Mouse (Mus musculus): ENCODE data around the gene Gje1. TPM values are rescaled to one million over a fixed set of nuclear protein-coding genes. Genes with fewer than 3 reads are reported as not detected.

Gje1 gene
- polyA plus RNA-seq (2015; fragmentation: Nextera tagmentation; extraction: Ambion mirVana): not detected in 2 replicates

- no peaks in the 10 kb centered on the region for H3K27me3 ChIP-seq (ENCODE audit: insufficient read depth, low read length)
Observed at GRCm38 (mm10) chr10:14718114-14718513, at the start of gene Gje1. Gje1 (minus strand) TSS chr10:14718214.

GRCm38 (mm10) chr10:14760618-14761017 lies 42.6 kb upstream of the Gje1 start:
- Histone ChIP-seq H3K36me3 (replicated peaks; ENCODE audit: insufficient read depth, low read length) (no peaks in the 10 kb centered on the region), H3K27me3 (ENCODE audit: insufficient read depth, low read length) (0 out of 2 replicates have a peak, but pooled peaks cover 4% of the 10 kb centered on the region), H3K4me2 (ENCODE audit: low read depth, low read length) (no peak overlapping the region), H3K9me3 (ENCODE audit: low read length) (no peaks in the 10 kb centered on the region), H3K4me1 (ENCODE audit: insufficient read depth) (no peaks in the 10 kb centered on the region), H3K4me3 (ENCODE audit: low read depth, low read length) (no peak overlapping the region), H3K9ac (replicated peaks) (no peak overlapping the region), H3K27ac (ENCODE audit: low read depth) (no peak overlapping the region)
- no peak for TF ChIP-seq CTCF (IDR thresholded peaks at IDR 0.05; ENCODE audit: low read depth)
- no peak for TF ChIP-seq EP300 (IDR thresholded peaks at IDR 0.05; ENCODE audit: low read depth)
- 24% methylated on average over 8 of the region's 8 CpGs for WGBS (ENCODE audit: insufficient replicate concordance)
- ATAC-seq (no peak), DNase-seq (no peak)

More at GRCm38 (mm10) chr10:14718114-14718513, at the start of gene Gje1:
- Histone ChIP-seq H3K36me3 (replicated peaks; ENCODE audit: insufficient read depth, low read length) (no peaks in the 10 kb centered on the region), H3K4me1 (ENCODE audit: insufficient read depth) (no peaks in the 10 kb centered on the region), H3K4me2 (ENCODE audit: low read depth, low read length) (no peak within 1 kb of the TSS), H3K9ac (replicated peaks) (no peak within 1 kb of the TSS), H3K9me3 (ENCODE audit: low read length) (no peaks in the 10 kb centered on the region), H3K4me3 (ENCODE audit: low read depth, low read length) (no peak within 1 kb of the TSS), H3K27ac (ENCODE audit: low read depth) (no peak within 1 kb of the TSS)
- 49% methylated on average over 3 of the region's 3 CpGs for WGBS (ENCODE audit: insufficient replicate concordance)
- DNase-seq: no peak
- TF ChIP-seq EP300 (IDR thresholded peaks at IDR 0.05; ENCODE audit: low read depth): no peak
- TF ChIP-seq CTCF (IDR thresholded peaks at IDR 0.05; ENCODE audit: low read depth): no peak
- no peak for ATAC-seq

GRCm38 (mm10) chr10:14759665-14760558 lies 41.9 kb upstream of the Gje1 start:
- no peaks in the 10 kb centered on the region for H3K4me1 ChIP-seq (ENCODE audit: insufficient read depth)
- 0 out of 2 replicates have a peak overlapping the region, but pooled peaks have one; percentile 22 for H3K4me2 ChIP-seq (ENCODE audit: low read depth, low read length)
- 4% methylated on average over 35 of the region's 35 CpGs for WGBS (ENCODE audit: insufficient replicate concordance)
- no peak overlapping the region for H3K4me3 ChIP-seq (ENCODE audit: low read depth, low read length)
- no peak overlapping the region for H3K27ac ChIP-seq (ENCODE audit: low read depth)
- no peak for DNase-seq
- TF ChIP-seq CTCF (IDR thresholded peaks at IDR 0.05; ENCODE audit: low read depth): no peak
- TF ChIP-seq EP300 (IDR thresholded peaks at IDR 0.05; ENCODE audit: low read depth): no peak
- no peaks in the 10 kb centered on the region for H3K9me3 ChIP-seq (ENCODE audit: low read length)
- ATAC-seq: no peak
- H3K9ac ChIP-seq (replicated peaks): no peak overlapping the region
- 0 out of 2 replicates have a peak, but pooled peaks cover 4% of the 10 kb centered on the region for H3K27me3 ChIP-seq (ENCODE audit: insufficient read depth, low read length)
- H3K36me3 ChIP-seq (replicated peaks; ENCODE audit: insufficient read depth, low read length): no peaks in the 10 kb centered on the region

GRCm38 (mm10) chr10:14734285-14734684 lies 16.3 kb upstream of the Gje1 start:
- H3K4me2 ChIP-seq (ENCODE audit: low read depth, low read length): no peak overlapping the region
- H3K27ac ChIP-seq (ENCODE audit: low read depth): no peak overlapping the region
- no peak overlapping the region for H3K9ac ChIP-seq (replicated peaks)
- WGBS (ENCODE audit: insufficient replicate concordance): 6% methylated on average over 2 of the region's 2 CpGs
- H3K4me3 ChIP-seq (ENCODE audit: low read depth, low read length): no peak overlapping the region
- no peaks in the 10 kb centered on the region for H3K4me1 ChIP-seq (ENCODE audit: insufficient read depth)
- TF ChIP-seq EP300 (IDR thresholded peaks at IDR 0.05; ENCODE audit: low read depth) (no peak), CTCF (IDR thresholded peaks at IDR 0.05; ENCODE audit: low read depth) (peak; percentile 60)
- no peak for DNase-seq
- ATAC-seq: no peak
- no peaks in the 10 kb centered on the region for H3K36me3 ChIP-seq (replicated peaks; ENCODE audit: insufficient read depth, low read length)
- no peaks in the 10 kb centered on the region for H3K9me3 ChIP-seq (ENCODE audit: low read length)
- H3K27me3 ChIP-seq (ENCODE audit: insufficient read depth, low read length): no peaks in the 10 kb centered on the region

GRCm38 (mm10) chr10:14725671-14726070 lies 7.7 kb upstream of the Gje1 start:
- no peak for ATAC-seq
- Histone ChIP-seq H3K9me3 (ENCODE audit: low read length) (no peaks in the 10 kb centered on the region), H3K27me3 (ENCODE audit: insufficient read depth, low read length) (no peaks in the 10 kb centered on the region), H3K4me3 (ENCODE audit: low read depth, low read length) (no peak overlapping the region), H3K4me1 (ENCODE audit: insufficient read depth) (no peaks in the 10 kb centered on the region), H3K4me2 (ENCODE audit: low read depth, low read length) (no peak overlapping the region), H3K9ac (replicated peaks) (no peak overlapping the region), H3K27ac (ENCODE audit: low read depth) (no peak overlapping the region), H3K36me3 (replicated peaks; ENCODE audit: insufficient read depth, low read length) (no peaks in the 10 kb centered on the region)
- 66% methylated on average over 9 of the region's 9 CpGs for WGBS (ENCODE audit: insufficient replicate concordance)
- no peak for DNase-seq
- no peak for TF ChIP-seq EP300 (IDR thresholded peaks at IDR 0.05; ENCODE audit: low read depth)
- no peak for TF ChIP-seq CTCF (IDR thresholded peaks at IDR 0.05; ENCODE audit: low read depth)

Measured in liver, postnatal 0 days (tissue).